Mouse (Mus musculus) midbrain, embryonic 10.5 days (tissue): Measurements from ENCODE around the gene Mettl22. TPM values are rescaled to one million over a fixed set of nuclear protein-coding genes. Genes with fewer than 3 reads are reported as not detected.

Experiments used
- DNase-seq: peaks from one replicate; pipeline ENCODE4 v3.0.0-alpha.2; 2017; ENCODE audit warnings: low spot score
- H3K27ac ChIP-seq: fragments of 300-500 bp; sonication (generic); replicated peaks from 2 replicates; pipeline ENCODE4 v1.5.1; 2016; ENCODE audit warnings: mild to moderate bottlenecking
- H3K27me3 ChIP-seq: fragments of 300-500 bp; sonication (generic); 2 replicates; pipeline ENCODE4 v1.6.1; 2016; ENCODE audit warnings: low read depth, mild to moderate bottlenecking; ENCODE audit not compliant: poor library complexity, severe bottlenecking
- H3K36me3 ChIP-seq: fragments of 300-500 bp; sonication (generic); 2 replicates; pipeline ENCODE4 v1.6.1; 2016; ENCODE audit warnings: mild to moderate bottlenecking, moderate library complexity
- H3K4me1 ChIP-seq: fragments of 300-500 bp; sonication (generic); 2 replicates; pipeline ENCODE4 v1.6.1; 2016
- H3K4me3 ChIP-seq: fragments of 300-500 bp; sonication (generic); 2 replicates; pipeline ENCODE4 v1.5.1; 2016; ENCODE audit warnings: mild to moderate bottlenecking, moderate library complexity
- H3K9me3 ChIP-seq: fragments of 300-500 bp; sonication (generic); replicated peaks from 2 replicates; pipeline ENCODE4 v1.6.1; 2016; ENCODE audit warnings: mild to moderate bottlenecking
- WGBS: fragments of 180-500 bp; shearing (Covaris S2); methylation state at CpG from one replicate; pipeline ENCODE4 v1.1.7; 2016; 5-methylcytosine and 5-hydroxymethylcytosine counted together
- polyA plus RNA-seq: library from polyadenylated mRNA; unstranded; fragments of >200 nt; fragmentation: Nextera tagmentation; extraction: Ambion mirVana; gene quantifications from 2 replicates; pipeline ENCODE4 v1.2.1, GENCODE M21; 2016

Mettl22 gene
- 23.6 and 25.7 TPM in 2 replicates for polyA plus RNA-seq

GRCm38 (mm10) chr16:8470603-8471481, at the start of gene Mettl22:
Mettl22 (plus strand) TSS chr16:8470788.
- WGBS: under 1% methylated on average over 48 of the region's 48 CpGs
- no peaks in the 10 kb centered on the region for H3K9me3 ChIP-seq
- H3K4me3 ChIP-seq: peak within 1 kb of the TSS; percentile 77
- DNase-seq: peak; percentile 91
- H3K36me3 ChIP-seq: peaks cover 10% of the 10 kb centered on the region
- H3K27me3 ChIP-seq: no peaks in the 10 kb centered on the region
- H3K4me1 ChIP-seq: peaks cover 16% of the 10 kb centered on the region
- peak within 1 kb of the TSS; percentile 95 for H3K27ac ChIP-seq

GRCm38 (mm10) chr16:8420842-8421241, 49.7 kb upstream of the Mettl22 start:
- WGBS: 88% methylated on average over 4 of the region's 4 CpGs
- Histone ChIP-seq H3K27me3 (peaks cover 47% of the 10 kb centered on the region), H3K4me1 (peaks cover 18% of the 10 kb centered on the region), H3K9me3 (no peaks in the 10 kb centered on the region), H3K4me3 (no peak overlapping the region), H3K36me3 (no peaks in the 10 kb centered on the region), H3K27ac (no peak overlapping the region)
- no peak for DNase-seq

DNA sequence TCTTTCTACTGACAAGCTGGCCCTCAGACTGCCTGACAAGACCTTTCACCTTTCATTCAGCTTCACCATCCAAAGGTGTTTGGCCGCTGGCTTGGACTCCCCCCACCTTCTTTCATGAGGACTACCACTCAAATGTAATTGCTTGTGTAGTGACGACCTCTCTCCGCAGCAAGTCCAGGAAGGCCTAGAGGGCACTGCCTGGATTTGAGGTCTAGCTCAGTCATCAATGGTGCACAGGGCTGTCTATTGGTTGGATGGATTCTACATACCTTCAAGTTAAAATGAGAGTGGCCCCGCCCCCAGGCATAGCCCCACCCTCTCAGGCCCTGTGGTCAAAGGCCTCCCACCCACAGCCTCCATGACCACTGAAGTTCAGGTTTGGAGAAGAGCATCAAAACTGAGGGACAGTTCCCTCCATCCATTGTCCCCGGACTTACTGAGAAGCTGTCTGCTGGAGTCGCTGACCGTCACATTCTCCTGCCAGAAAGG, 46.9 kb upstream of the Mettl22 start:
- H3K4me1 ChIP-seq: peaks cover 12% of the 10 kb centered on the region
- H3K36me3 ChIP-seq: no peaks in the 10 kb centered on the region
- H3K27me3 ChIP-seq: peaks cover 66% of the 10 kb centered on the region
- DNase-seq: no peak
- no peak overlapping the region for H3K4me3 ChIP-seq
- no peaks in the 10 kb centered on the region for H3K9me3 ChIP-seq
- WGBS: 46% methylated on average over 7 of the region's 7 CpGs
- H3K27ac ChIP-seq: no peak overlapping the region

- 5% methylated on average over 43 of the region's 43 CpGs for WGBS
- Histone ChIP-seq H3K4me1 (peaks cover 12% of the 10 kb centered on the region), H3K27ac (no peak overlapping the region; the same call in 1 of the 2 replicates), H3K27me3 (peaks cover 66% of the 10 kb centered on the region), H3K4me3 (peak overlapping the region; percentile 56), H3K36me3 (no peaks in the 10 kb centered on the region), H3K9me3 (no peaks in the 10 kb centered on the region)
- DNase-seq: no peak
Measured at GRCm38 (mm10) chr16:8424161-8424970, 46.2 kb upstream of the Mettl22 start.

DNA sequence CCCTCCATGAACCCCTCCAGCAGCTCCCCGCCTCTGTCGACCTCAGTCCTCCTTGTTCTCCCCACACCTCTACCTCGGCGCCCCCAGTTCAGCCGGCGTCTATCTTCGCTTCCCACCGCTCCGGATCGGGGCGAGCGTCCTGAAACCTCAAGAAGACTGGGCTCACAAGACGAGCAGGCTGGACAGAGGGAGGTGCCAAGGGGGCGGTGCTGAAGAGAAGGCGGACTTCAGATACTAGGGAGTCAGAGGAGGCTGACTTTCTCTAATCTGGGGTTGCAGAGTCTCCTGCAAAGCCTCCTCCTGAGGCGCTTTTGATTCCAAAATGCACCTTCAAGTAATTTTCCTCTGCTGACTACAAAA, 45.6 kb upstream of the Mettl22 start, which contains the start of gene Tmem114:
Gene Tmem114 (minus strand): TSS at position 166 of the 360 bp plus-strand sequence.
- Histone ChIP-seq H3K4me3 (peak within 1 kb of the TSS; percentile 56), H3K27me3 (peaks cover 66% of the 10 kb centered on the region), H3K27ac (no peak within 1 kb of the TSS; the same call in 1 of the 2 replicates), H3K4me1 (peaks cover 12% of the 10 kb centered on the region), H3K9me3 (no peaks in the 10 kb centered on the region), H3K36me3 (no peaks in the 10 kb centered on the region)
- WGBS: 1% methylated on average over 16 of the region's 16 CpGs
- DNase-seq: peak; percentile 43

DNA sequence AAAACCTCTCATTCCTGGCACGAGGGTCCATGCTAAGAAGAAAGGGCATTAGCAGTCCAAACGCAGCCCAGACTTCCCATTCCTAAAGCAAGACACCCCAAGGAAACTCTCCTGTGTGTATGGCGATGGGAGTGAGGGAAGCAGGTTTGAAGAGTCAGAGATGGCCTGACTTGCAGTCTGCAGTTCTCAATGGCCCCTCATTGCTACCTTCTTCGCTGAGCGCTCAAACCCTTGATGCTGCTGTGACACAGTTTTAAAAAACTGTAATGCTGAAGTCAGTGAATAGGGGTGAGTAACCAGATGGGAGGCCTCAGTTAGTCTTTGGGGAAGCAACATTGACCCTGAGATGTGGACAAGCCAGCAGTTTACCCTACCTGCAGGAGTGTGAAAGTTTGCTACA, 44.9 kb upstream of the Mettl22 start:
- H3K27me3 ChIP-seq: peaks cover 66% of the 10 kb centered on the region
- H3K36me3 ChIP-seq: no peaks in the 10 kb centered on the region
- no peak overlapping the region for H3K27ac ChIP-seq
- H3K9me3 ChIP-seq: no peaks in the 10 kb centered on the region
- 81% methylated on average over 5 of the region's 5 CpGs for WGBS
- DNase-seq: no peak
- peaks cover 12% of the 10 kb centered on the region for H3K4me1 ChIP-seq
- H3K4me3 ChIP-seq: no peak overlapping the region

DNA sequence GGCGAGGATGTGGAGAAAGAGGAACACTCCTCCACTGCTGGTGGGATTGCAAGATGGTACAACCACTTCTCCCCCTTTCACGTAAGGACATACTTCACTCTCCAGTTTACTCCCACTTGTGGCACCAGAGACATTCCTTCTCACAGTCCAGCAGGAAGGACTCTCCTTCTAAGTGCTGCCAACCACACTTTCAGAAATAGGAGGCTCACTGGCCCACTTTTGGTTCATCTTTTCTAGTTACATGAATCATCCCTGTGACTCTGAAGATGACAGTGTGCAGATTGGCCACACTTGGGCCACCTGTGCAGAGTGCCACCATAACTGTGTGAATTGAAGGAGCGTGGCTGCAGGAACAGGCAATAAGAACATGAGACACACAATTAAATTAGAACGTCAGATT, 41.1 kb upstream of the Mettl22 start:
- Histone ChIP-seq H3K36me3 (no peaks in the 10 kb centered on the region), H3K27ac (no peak overlapping the region), H3K4me3 (no peak overlapping the region), H3K4me1 (peaks cover 6% of the 10 kb centered on the region), H3K27me3 (peaks cover 32% of the 10 kb centered on the region), H3K9me3 (no peaks in the 10 kb centered on the region)
- no peak for DNase-seq
- WGBS: 87% methylated on average over 4 of the region's 4 CpGs

- no peaks in the 10 kb centered on the region for H3K9me3 ChIP-seq
- no peak overlapping the region for H3K27ac ChIP-seq
- whole genome bisulfite sequencing: 87% methylated on average over 3 of the region's 3 CpGs
- no peak for DNase-seq
- no peaks in the 10 kb centered on the region for H3K36me3 ChIP-seq
- H3K4me1 ChIP-seq: no peaks in the 10 kb centered on the region
- H3K4me3 ChIP-seq: no peak overlapping the region
- 0 out of 2 replicates have a peak, but pooled peaks cover 1% of the 10 kb centered on the region for H3K27me3 ChIP-seq
Measured at GRCm38 (mm10) chr16:8432616-8433015, 38.0 kb upstream of the Mettl22 start.

- H3K9me3 ChIP-seq: no peaks in the 10 kb centered on the region
- DNase-seq: peak; percentile 5
- H3K36me3 ChIP-seq: no peaks in the 10 kb centered on the region
- no peak overlapping the region for H3K4me3 ChIP-seq
- 85% methylated on average over 7 of the region's 7 CpGs for WGBS
- no peaks in the 10 kb centered on the region; the same call in 1 of the 2 replicates for H3K4me1 ChIP-seq
- no peaks in the 10 kb centered on the region for H3K27me3 ChIP-seq
- no peak overlapping the region for H3K27ac ChIP-seq
Measured at GRCm38 (mm10) chr16:8444911-8445310, 25.7 kb upstream of the Mettl22 start.

- H3K4me1 ChIP-seq: no peaks in the 10 kb centered on the region; the same call in 1 of the 2 replicates
- DNase-seq: no peak
- no peak overlapping the region for H3K27ac ChIP-seq
Measured at GRCm38 (mm10) chr16:8446256-8446655, 24.3 kb upstream of the Mettl22 start.

DNA sequence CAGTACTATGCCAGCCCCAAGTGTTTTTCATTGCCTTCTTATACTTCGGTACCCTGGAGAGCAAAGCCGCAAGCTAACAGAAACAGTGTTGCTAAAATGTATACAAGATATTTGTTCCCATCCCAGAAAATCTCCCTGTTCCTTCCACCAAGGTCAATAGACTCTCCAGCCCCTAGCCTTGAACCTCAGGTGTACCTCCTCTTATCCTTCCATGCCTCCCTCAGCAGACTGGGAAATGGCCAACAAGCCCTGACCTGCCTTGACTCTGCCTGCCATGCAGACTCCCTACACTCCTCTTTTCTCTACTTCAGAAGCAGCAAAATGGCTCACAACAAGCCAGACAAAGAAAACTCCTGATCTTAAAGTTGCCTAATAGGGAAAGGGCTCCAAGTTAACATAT, 17.3 kb upstream of the Mettl22 start:
- no peak overlapping the region for H3K27ac ChIP-seq
- H3K4me3 ChIP-seq: no peak overlapping the region
- no peaks in the 10 kb centered on the region for H3K36me3 ChIP-seq
- 97% methylated on average over 2 of the region's 2 CpGs for WGBS
- peaks cover 9% of the 10 kb centered on the region for H3K4me1 ChIP-seq
- no peaks in the 10 kb centered on the region for H3K9me3 ChIP-seq
- DNase-seq: no peak
- H3K27me3 ChIP-seq: no peaks in the 10 kb centered on the region

More at GRCm38 (mm10) chr16:8446256-8446655, 24.3 kb upstream of the Mettl22 start:
- H3K4me3 ChIP-seq: no peak overlapping the region
- no peaks in the 10 kb centered on the region for H3K36me3 ChIP-seq
- H3K9me3 ChIP-seq: no peaks in the 10 kb centered on the region
- WGBS: 93% methylated on average over 6 of the region's 6 CpGs
- H3K27me3 ChIP-seq: no peaks in the 10 kb centered on the region

DNA sequence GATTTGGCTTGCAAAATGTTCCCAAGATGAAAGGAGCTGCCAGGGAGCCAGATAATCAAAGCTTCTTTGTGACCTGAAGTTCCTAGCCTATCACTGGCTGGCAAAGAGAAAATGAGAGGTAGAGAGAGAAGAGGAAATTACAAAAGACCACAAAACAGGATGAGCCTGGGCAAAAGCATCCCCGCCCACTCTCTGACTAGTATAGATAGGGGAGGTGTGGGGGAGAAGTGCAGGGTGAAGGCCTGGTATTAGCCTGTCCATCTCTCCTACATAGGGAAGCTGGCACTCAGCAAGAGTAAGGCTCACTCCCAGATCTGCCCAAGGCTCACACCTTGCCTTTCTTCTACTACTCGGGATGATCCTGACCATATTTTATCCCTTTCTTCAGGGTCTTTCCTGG, 15.4 kb upstream of the Mettl22 start:
- DNase-seq: no peak

More for the DNA sequence above, 15.4 kb upstream of the Mettl22 start:
- H3K4me3 ChIP-seq: no peak overlapping the region
- peaks cover 9% of the 10 kb centered on the region for H3K4me1 ChIP-seq
- no peak overlapping the region for H3K27ac ChIP-seq
- WGBS: 63% methylated on average over 2 of the region's 2 CpGs
- H3K27me3 ChIP-seq: no peaks in the 10 kb centered on the region
- H3K36me3 ChIP-seq: no peaks in the 10 kb centered on the region
- no peaks in the 10 kb centered on the region for H3K9me3 ChIP-seq
